Mouse (Mus musculus): ENCODE measurements at regions not wholly inside any gene's neighbourhood (a gene's known extent, or its start where the extent isn't known, plus 50 kb on each side); places are given as distances from the start of the nearest gene placed in this dataset.

DNA sequence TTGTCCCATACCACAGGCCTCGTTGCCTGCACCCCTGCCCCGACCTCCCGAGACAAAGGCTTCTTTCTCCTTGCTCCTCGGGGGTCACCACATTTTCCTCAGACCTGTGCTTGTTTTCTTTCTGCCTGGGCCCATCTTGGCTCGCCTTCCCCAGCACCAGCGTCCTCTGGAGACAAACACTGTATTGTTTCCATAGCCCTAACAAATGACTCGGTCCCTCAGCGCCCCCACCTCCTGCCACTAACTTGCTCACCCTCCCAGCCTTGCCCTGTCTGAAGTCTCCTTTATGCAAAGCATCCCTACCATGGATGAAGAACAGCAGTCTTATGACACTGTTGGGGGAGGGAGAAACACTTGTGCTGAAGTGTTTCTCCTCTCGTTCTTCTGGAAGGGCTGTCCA, 402.1 kb downstream of the Sox9 start:
- DNase-seq: no peak

DNA sequence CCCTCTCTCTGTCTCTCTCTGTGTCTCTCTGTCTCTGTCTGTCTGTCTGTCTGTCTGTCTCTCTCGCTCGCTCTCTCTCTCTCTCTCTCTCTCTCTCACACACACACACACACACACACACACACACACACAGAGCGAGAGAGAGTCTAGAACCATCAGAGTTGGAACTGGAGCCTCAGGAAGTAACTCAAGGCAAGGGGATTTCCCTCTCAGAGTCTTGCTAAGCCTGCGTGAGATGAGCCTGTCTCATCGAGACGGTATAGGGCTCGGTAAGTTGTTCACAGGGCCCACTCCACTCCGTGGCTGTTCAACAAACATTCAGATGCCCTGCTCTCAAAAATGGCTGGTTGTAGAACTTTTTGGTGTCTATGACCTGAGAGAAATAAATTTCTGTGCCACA, 405.4 kb downstream of the Sox9 start:
- no peak for DNase-seq

DNA sequence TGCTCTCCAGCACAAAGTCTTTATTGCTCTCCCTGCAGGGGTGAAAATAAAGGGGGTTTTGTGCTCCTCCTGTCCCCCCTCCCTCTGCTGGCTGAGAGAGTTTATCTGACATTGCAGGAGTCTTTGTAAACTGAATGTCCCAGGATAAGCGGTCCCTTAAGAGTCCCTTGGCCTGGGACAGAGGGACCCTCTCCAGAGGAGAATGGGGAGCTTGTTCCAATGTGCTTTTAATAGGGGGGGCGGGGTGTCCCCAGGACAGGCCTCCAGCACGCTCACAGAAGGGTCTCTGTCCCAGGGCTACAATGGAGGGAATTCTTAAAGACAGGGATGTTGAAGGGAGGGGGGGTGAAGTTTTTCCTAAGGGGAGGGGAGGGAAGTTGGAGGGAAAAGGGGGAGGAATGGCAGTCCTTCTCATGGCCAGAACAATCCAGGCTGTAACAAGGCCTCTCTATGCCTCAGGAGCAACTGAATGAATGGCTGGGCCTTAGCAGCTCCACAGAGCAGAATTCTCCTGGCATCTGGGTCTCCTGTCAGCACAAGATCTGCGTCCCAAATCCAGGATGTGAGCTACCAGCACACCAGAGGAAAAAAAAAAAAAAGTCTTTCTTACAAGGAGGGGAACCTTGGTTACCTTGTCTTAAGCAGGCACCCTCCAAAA, 406.4 kb downstream of the Sox9 start:
- DNase-seq: no peak

DNA sequence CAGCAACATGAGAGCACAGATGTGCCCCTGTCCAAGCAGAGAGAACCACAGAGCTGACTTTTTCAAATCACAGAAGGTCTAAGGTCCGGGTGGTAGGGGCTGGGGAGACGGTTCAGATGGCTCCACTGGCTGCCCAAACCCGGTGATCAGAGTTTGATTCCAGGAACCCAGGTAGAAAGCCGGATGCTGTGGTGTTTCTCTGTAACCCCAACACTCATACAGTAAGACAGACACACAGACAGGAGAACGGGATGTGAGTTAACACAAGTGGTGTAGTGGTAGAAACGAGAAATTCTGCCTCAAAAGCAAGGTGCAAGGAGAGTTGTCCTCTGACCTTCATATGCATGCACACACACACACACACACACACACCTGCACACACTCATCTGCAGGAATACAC, 408.0 kb downstream of the Sox9 start:
- DNase-seq: no peak

DNA sequence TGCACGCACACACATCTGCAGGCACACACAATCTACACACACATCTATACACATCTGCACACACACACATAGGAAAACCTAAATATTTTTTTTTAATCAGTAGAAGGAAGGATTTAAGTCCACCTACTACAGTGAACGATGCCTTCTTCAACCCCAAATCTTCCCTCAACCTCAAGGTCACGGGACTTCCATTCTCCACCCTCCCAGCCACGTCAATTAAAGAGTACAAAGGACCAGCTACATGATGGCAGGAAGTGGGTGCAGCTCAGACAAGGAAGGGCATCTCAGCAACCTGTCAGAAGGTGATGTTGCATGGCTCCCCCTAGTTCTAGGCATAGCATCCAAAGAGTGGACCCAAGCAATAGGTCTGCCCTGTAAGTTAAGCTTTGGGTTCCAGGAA, 408.5 kb downstream of the Sox9 start:
- DNase-seq: no peak

DNA sequence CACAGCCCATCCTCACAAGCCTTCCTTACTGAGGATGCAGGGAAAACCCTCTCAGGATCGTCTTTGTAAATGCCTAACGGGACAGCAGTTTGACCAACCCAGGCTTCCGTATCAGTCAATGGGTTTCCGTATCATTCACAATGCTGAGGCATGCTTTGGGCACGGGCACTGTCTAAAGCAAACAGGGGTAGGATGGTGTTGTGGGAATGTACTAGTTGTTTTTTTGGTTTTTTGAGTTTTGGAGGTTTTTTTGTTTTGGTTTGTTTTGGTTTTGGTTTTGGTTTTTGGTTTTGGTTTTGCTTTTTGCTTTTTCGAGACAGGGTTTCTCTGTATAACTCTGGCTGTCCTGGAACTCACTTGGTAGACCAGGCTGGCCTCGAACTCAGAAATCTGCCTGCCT, 409.0 kb downstream of the Sox9 start:
- no peak for DNase-seq

DNA sequence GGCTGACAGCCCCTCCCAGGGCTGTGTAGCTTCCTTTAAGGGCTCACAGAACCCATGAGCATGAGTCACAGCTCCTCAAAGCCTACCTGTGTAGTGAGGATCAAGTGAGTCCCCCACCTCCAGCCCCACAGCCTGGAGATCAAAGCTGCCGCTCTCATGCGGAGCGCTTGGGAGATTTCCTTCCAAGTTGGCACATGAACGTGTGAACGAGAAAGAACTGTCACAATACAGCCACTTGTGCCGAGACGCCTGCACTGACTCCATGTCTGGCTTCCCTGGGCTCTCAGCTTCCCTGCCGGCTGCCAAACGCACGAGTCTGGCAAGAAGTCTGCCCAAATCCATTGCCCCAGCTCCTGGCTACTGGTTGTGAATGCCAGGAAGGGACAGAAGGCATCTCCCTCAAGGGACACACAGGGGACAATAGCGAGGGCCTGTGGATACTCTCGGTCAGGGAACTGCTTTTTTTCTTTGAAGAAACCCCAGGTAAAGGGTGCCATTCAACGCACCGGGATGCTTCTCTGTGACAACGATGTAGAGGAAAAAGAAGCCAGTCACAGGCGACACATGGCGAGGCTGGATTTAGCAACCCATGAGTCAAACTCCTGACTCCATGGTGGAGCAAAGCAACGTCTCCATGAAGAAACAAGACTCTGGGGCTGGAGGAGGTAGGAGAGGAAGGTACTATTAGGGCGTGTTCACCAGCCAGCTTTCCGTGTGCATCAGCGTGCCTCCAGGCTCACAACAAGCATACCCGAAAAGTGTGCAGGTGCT, 410.2 kb downstream of the Sox9 start:
- no peak for DNase-seq

DNA sequence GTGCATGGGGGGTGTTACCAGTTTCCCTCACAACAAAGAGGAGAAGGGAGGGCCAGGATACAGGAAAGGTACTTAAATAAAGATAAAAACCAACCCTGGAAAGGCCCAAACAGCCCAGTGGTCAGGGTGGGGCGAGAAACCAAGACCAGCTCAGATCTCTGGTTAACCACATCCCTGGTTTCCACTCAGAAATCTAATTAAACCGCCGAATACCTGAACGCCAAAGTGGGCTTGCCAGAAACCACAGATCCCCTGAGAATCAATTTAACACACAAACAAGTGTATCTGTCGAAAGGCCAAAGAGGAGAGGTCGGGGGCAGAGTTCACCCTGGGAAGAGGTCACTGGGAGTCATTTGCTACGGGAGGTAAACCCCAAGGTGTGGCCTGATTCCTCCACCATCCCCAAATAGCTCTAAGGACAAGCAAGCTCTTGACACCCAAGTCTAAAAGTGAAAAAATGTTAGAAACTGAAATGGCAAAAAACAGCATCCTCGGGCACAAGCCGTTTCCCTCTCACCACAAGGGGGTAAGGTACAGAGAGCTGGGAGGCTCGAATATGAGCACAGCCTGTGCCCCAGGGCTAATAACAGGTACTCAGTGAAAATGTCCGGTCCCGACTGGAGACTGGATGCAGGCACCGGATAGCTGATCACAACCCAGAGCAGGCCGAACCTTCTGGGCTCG, 412.3 kb downstream of the Sox9 start:
- DNase-seq: no peak

All from thymus, postnatal 36 days (tissue).